Mouse (Mus musculus) C2C12 (cell line): Measurements from ENCODE around the gene Olfr803. TPM values are rescaled to one million over a fixed set of nuclear protein-coding genes. Genes with fewer than 3 reads are reported as not detected.

ENCODE experiments used
- H3K27me3 ChIP-seq: one replicate; pipeline ENCODE4 v1.6.1; 2011; ENCODE audit not compliant: control insufficient read depth, insufficient read depth, insufficient read length
- H3K36me3 ChIP-seq: one replicate; pipeline ENCODE4 v1.6.1; 2011; ENCODE audit not compliant: control insufficient read depth, insufficient read depth
- H3K4me3 ChIP-seq: one replicate; pipeline ENCODE4 v1.5.1; 2011; ENCODE audit warnings: mild to moderate bottlenecking, control low read depth; ENCODE audit not compliant: poor library complexity, insufficient read depth, severe bottlenecking
- H3K79me2 ChIP-seq: one replicate; pipeline ENCODE4 v1.6.1; 2011; ENCODE audit not compliant: control insufficient read depth, insufficient read depth
- H3K79me3 ChIP-seq: one replicate; pipeline ENCODE4 v1.6.1; 2011; ENCODE audit warnings: low read depth, control low read depth
- H3ac ChIP-seq: one replicate; pipeline ENCODE3; 2011; ENCODE audit warnings: low read depth; ENCODE audit not compliant: control insufficient read depth, insufficient read length
- CEBPB ChIP-seq: IDR thresholded peaks from one replicate; pipeline ENCODE4 v1.6.1; 2011; ENCODE audit warnings: low read depth, mild to moderate bottlenecking, control low read depth, moderate library complexity
- CTCF ChIP-seq: IDR thresholded peaks from one replicate; pipeline ENCODE4 v1.5.1; 2011; ENCODE audit not compliant: control insufficient read depth, insufficient read depth, insufficient read length
- FOSL1 ChIP-seq: IDR thresholded peaks from one replicate; pipeline ENCODE4 v1.8.0; 2011; ENCODE audit warnings: mild to moderate bottlenecking, low read length; ENCODE audit not compliant: poor library complexity, insufficient read depth, severe bottlenecking
- MAX ChIP-seq: IDR thresholded peaks from one replicate; pipeline ENCODE4 v1.6.1; 2011; ENCODE audit warnings: mild to moderate bottlenecking, control low read depth
- MYOD1 ChIP-seq: IDR thresholded peaks from one replicate; pipeline ENCODE4 v1.6.1; 2011; ENCODE audit warnings: low read depth; ENCODE audit not compliant: control insufficient read depth, insufficient read length
- MYOG ChIP-seq: IDR thresholded peaks from one replicate; pipeline ENCODE4 v1.6.1; 2011; ENCODE audit not compliant: control insufficient read depth, insufficient read length; ENCODE audit errors: extremely low read depth
- USF1 ChIP-seq: IDR thresholded peaks from one replicate; pipeline ENCODE4 v1.6.1; 2011; ENCODE audit warnings: low read depth, mild to moderate bottlenecking, control low read depth, moderate library complexity
- microRNA-seq: library from miRNA; unstranded; fragments of <30 nt; microRNA quantifications from one replicate; pipeline ENCODE4, GENCODE M21; 2019; ENCODE audit warnings: borderline microRNAs expressed
- polyA plus RNA-seq: library from polyadenylated mRNA; unstranded; fragments of >200 nt; fragmentation: generic; extraction: Trizol; gene quantifications from one replicate; pipeline ENCODE4 v1.2.1, GENCODE M21; 2012; ENCODE audit warnings: missing spikeins

The Olfr803 gene
- polyA plus RNA-seq, 1 experiment = not detected

GRCm38 (mm10) chr10:129657394-129657793 lies 36.7 kb downstream of the Olfr803 start, which contains the start of gene Olfr800:
TSS of gene Olfr800 (plus strand) at chr10:129657694.
- Histone ChIP-seq H3K79me2 (no peaks in the 10 kb centered on the region), H3ac (no peak within 1 kb of the TSS), H3K36me3 (no peaks in the 10 kb centered on the region), H3K79me3 (no peaks in the 10 kb centered on the region), H3K4me3 (no peak within 1 kb of the TSS), H3K27me3 (no peaks in the 10 kb centered on the region)
- TF ChIP-seq MYOD1 = no peak
- no peak for TF ChIP-seq CEBPB
- TF ChIP-seq USF1 = no peak
- no peak for TF ChIP-seq FOSL1
- no peak for TF ChIP-seq MYOG
- TF ChIP-seq CTCF = no peak
- no peak for TF ChIP-seq MAX

- H3K27me3 ChIP-seq = no peaks in the 10 kb centered on the region
- TF ChIP-seq MYOD1 = no peak
- no peak for TF ChIP-seq MAX
- TF ChIP-seq CTCF = no peak
- TF ChIP-seq FOSL1 = no peak
- TF ChIP-seq MYOG = no peak
- no peak for TF ChIP-seq USF1
- no peak for TF ChIP-seq CEBPB
- H3K79me3 ChIP-seq = no peaks in the 10 kb centered on the region
Measured at GRCm38 (mm10) chr10:129651763-129652162, 42.3 kb downstream of the Olfr803 start.

More at GRCm38 (mm10) chr10:129651763-129652162, 42.3 kb downstream of the Olfr803 start:
- Histone ChIP-seq H3K79me2 (no peaks in the 10 kb centered on the region), H3ac (no peak overlapping the region), H3K36me3 (no peaks in the 10 kb centered on the region), H3K4me3 (no peak overlapping the region)

Small RNA genes within 50 kb of the gene (microRNA-seq; reads per million reads assigned to microRNA genes)
- gene Gm24485 = not detected

Other genes with a start within 250 kb of the Olfr803 start
- not detected for gene Olfr787, start 232.4 kb downstream of the Olfr803 start, polyA plus RNA-seq
- gene Olfr788, start 223.3 kb downstream of the Olfr803 start, polyA plus RNA-seq = not detected
- gene Olfr789, start 209.5 kb downstream of the Olfr803 start, polyA plus RNA-seq = not detected
- not detected for gene Olfr790, start 195.8 kb downstream of the Olfr803 start, polyA plus RNA-seq
- gene Olfr791, start 172.5 kb downstream of the Olfr803 start, polyA plus RNA-seq = not detected
- not detected for gene Olfr792, start 155.1 kb downstream of the Olfr803 start, polyA plus RNA-seq
- not detected for gene Olfr794, start 126.6 kb downstream of the Olfr803 start, polyA plus RNA-seq
- not detected for gene Olfr796, start 81.7 kb downstream of the Olfr803 start, polyA plus RNA-seq
- gene Olfr798, start 66.4 kb downstream of the Olfr803 start, polyA plus RNA-seq = not detected
- gene Olfr799, start 56.8 kb downstream of the Olfr803 start, polyA plus RNA-seq = not detected
- not detected for gene Olfr800, start 36.6 kb downstream of the Olfr803 start, polyA plus RNA-seq
- gene Olfr801, start 20.4 kb downstream of the Olfr803 start, polyA plus RNA-seq = not detected
- gene Olfr802, start 6.1 kb downstream of the Olfr803 start, polyA plus RNA-seq = not detected
- not detected for gene Olfr804, start 8.9 kb upstream of the Olfr803 start, polyA plus RNA-seq
- not detected for gene Olfr805, start 35.1 kb upstream of the Olfr803 start, polyA plus RNA-seq
- gene Olfr806, start 47.6 kb upstream of the Olfr803 start, polyA plus RNA-seq = not detected
- gene Olfr807, start 63.5 kb upstream of the Olfr803 start, polyA plus RNA-seq = not detected
- gene Olfr808, start 71.2 kb upstream of the Olfr803 start, polyA plus RNA-seq = not detected
- not detected for gene Olfr809, start 80.4 kb upstream of the Olfr803 start, polyA plus RNA-seq
- gene Olfr810, start 100.6 kb upstream of the Olfr803 start, polyA plus RNA-seq = not detected
- gene Olfr811, start 110.1 kb upstream of the Olfr803 start, polyA plus RNA-seq = not detected
- not detected for gene Olfr812, start 151.8 kb upstream of the Olfr803 start, polyA plus RNA-seq
- gene Olfr813, start 161.1 kb upstream of the Olfr803 start, polyA plus RNA-seq = not detected
- gene Olfr814, start 185.6 kb upstream of the Olfr803 start, polyA plus RNA-seq = not detected
- not detected for gene Olfr815, start 211.6 kb upstream of the Olfr803 start, polyA plus RNA-seq
- gene Olfr816, start 221.3 kb upstream of the Olfr803 start, polyA plus RNA-seq = not detected